Mouse (Mus musculus) kidney, postnatal 10 days (tissue): ENCODE results near the gene Rtkn.

Experiments used
- DNase-seq: peaks from one replicate; pipeline ENCODE4 v3.0.0; 2021; ENCODE audit warnings: mixed read lengths

The Rtkn gene

GRCm38 (mm10) chr6:83134951-83135513, at the start of gene Rtkn:
Gene Rtkn (plus strand): TSS chr6:83135463.
- peak; percentile 31 for DNase-seq

GRCm38 (mm10) chr6:83086121-83087035, 48.9 kb upstream of the Rtkn start, which contains the start of gene Lbx2:
Gene Lbx2 (plus strand): TSS chr6:83086367.
- peak; percentile 25 for DNase-seq

- DNase-seq, result peak; percentile 63
Observed at GRCm38 (mm10) chr6:83087205-83087925, 47.9 kb upstream of the Rtkn start.

GRCm38 (mm10) chr6:83087926-83088260, 47.4 kb upstream of the Rtkn start:
- DNase-seq, result no peak

- DNase-seq, result peak; percentile 82
Observed at GRCm38 (mm10) chr6:83092416-83093127, 42.7 kb upstream of the Rtkn start.

DNA sequence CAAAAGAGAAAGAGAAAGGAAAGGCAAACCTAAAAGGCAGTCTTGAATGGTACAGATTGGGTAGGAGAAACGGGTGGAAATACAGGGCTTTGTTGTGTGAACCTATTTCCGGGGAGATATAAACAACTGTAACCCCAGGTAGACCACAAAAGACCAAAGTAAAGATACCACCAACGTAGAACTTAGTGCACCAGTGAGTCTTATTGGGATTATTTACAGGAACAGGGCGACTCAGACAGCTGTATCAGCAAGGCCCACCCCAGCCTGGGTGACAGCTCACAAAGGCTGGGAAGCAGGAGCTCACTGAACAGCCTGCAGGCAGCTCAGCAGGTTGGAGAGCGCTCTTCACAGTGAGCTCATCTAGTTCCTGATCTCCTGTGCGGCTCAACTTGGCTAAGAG, 39.3 kb upstream of the Rtkn start:
- no peak for DNase-seq

DNA sequence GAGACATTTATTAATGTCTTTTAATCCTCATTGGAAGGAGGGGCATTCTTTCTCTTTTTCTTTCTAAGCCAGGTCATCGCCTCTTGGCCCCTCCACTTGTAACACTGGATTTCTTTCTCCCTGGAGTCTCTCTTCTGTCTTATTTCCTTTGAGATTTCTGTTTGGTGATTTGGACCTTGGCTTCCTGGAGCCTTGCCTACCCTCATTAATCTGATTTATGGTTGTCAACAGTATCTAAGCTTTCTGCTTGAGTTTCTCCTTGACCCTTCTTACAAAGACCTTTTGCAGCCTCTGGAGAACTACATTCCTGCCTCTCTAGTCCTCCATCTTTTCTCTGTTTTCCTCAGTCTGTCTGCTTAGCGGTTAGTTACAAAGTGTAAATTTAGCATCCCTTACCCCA, 36.9 kb upstream of the Rtkn start:
- DNase-seq, result peak; percentile 64

DNA sequence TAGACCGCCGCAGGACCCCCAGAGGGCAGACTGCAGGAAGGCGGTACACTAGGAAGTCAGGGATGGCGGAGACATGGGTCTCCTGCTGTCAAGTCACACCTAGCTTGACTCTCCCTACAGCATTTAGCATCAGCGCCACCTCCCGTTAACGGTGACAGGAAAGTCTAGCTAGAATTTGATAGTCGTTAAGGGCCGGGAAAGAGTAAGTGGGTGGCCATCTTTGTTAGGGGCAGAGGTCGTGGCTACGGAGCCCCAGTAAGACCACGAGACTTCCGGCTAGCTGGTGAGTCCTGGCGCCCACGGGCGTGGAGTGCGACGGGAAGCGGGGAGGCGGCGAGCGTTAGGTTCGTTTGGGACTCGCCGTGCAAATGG, 34.0 kb upstream of the Rtkn start, which contains the start of the genes Ccdc142 and Gm42688:
Gene Ccdc142 (plus strand): TSS at position 286 of the 372 bp plus-strand sequence.
Gene Gm42688 (plus strand): TSS at position 302 of the 372 bp plus-strand sequence.
- DNase-seq, result peak; percentile 93

DNA sequence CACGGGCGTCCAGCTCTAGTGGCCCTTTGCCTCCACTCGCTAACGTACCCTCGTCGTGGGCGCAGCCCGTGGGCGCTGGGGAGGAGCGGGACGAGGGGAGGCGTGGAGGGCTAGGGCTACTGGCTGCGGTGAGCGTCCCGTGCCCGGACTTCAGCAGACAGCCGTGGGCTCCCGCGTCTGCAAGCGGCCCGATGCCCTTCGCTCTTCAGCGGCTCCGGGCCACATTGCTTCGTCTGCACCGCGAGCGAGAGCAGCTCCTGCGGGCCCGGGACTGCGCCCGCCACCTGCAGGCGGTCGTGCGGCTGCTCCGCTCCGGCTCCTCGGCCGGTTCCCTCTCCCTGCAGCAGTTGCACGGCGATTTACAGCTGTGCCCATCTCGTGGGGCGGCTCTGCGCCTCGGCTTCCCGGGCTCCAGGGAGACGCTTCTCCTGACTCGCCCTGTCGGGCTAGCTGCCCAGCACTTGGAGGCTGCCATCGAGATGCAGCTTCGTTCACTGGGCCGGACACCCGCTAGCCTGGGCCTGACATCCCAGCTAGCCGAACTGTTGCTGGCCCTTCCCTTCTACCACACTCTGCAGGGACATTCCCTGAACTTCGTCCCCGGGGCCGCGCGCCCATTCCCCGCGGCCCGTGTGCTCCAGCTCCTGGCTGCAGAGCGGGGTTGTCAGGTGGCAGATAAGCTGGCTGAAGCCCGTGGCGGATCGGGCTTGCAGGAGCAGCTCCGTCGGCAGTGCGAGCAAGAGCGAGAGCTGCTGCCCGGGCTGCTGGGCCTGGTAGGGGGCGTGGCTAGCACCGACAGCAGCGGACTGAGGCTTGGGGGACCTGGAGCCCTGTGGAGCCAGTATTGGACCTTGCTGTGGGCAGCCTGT, 33.3 kb upstream of the Rtkn start:
- peak; percentile 83 for DNase-seq

DNA sequence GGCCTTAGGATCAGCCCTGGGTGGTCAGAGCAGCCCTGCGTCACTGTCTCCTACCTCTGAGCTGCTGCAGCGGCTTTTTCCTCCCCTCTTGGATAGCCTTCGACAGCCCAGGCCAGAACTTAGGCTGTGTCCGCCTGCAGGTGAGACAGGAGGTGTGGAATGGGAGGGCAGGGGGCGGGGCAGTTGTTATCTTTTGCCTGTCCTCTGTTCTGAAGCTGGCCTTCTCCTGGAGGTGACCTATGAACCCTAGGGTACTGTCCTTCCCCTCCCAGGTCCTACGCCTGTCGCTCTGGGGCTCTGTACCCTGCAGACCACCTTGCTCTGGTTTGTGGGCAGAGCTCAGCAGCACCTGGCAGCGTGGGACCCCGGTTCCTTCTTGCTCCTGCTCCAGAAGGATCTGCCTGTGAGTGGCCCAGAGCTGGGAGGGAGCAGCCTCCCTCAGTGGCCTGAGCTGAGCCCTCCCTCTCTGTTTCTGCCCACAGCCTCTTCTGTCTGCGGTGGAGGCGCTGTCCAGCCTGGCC, 32.1 kb upstream of the Rtkn start:
- DNase-seq, result no peak

- DNase-seq, result no peak
Observed at GRCm38 (mm10) chr6:83104158-83104557, 31.1 kb upstream of the Rtkn start.

GRCm38 (mm10) chr6:83107566-83108400, 27.5 kb upstream of the Rtkn start:
- peak; percentile 89 for DNase-seq

DNA sequence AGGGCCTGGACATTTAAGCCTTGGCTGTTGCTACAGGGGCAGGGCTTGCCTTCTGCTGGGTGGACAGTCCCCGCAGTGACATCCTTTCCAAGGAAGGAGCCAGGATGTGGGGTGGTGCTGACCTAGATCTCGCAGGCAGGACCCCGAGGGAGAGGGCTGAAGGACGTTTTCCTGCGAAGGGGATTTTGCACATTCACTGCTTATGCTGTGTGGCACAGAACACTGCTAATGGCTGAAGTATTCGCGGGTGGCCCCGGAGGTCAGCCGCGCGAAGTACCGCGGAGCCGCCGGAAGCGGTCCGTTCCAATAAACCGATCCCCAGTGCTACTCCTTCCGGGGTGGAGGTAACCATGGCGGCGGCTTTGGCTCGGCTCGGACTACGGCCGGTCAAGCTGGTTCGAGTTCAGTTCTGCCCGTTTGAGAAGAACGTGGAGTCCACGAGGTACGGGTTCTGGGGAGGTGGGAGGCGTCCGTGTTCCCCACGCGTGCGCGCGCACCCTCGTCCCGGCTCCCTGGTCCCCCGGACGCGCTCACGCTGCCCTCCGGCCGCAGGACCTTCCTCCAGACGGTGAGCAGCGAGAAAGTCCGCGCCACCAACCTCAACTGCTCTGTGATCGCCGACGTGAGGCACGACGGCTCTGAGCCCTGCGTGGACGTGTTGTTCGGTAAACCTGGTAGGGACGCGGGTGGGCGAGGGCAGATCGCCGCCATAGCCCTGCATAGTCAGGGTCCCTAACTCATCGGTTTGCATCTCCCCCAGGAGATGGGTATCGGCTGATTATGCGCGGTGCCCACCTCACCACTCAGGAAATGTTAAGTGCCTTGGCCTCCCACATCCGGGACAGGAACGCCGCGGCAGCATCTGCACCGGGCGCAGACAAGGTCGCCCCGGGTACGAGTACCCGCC, 26.2 kb upstream of the Rtkn start, which contains the start of gene Mrpl53:
Gene Mrpl53 (plus strand): TSS at position 279 of the 907 bp plus-strand sequence.
- DNase-seq, result peak; percentile 90

- DNase-seq, result no peak
Observed at GRCm38 (mm10) chr6:83111510-83112136, 23.6 kb upstream of the Rtkn start.

GRCm38 (mm10) chr6:83115011-83115671, 20.1 kb upstream of the Rtkn start, which contains the start of gene Mogs:
Gene Mogs (plus strand): TSS chr6:83115496.
- DNase-seq, result peak; percentile 98

DNA sequence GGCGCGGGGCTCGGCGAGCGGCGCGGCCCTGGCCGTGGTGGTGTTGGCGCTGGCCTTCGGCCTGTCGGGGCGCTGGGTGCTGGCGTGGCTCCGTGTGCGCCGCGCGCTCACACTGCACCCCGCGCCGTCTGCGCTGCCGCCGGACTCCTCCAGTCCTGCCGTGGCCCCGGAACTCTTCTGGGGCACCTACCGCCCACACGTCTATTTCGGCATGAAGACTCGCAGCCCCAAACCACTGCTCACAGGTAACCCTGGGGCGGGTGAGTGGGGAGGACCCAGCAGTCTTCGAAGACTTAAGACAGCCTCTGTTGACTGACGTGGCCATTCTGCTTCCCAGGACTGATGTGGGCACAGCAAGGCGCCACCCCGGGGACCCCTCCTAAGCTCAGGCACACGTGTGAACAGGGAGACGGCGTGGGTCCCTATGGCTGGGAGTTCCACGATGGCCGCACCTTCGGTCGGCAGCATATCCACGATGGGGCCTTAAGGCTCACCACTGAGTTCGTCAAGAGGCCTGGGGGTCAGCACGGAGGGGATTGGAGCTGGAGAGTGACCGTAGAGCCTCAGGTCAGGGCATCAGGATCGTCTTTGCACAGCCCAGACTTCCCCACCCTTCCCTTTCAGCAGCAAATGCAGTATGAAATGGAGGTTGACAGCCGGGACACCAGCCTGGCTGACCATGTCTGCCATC, 19.4 kb upstream of the Rtkn start:
- no peak for DNase-seq

- DNase-seq, result peak; percentile 11
Observed at GRCm38 (mm10) chr6:83116373-83117164, 18.7 kb upstream of the Rtkn start.
